Mouse (Mus musculus) lung, embryonic 16.5 days (tissue): ENCODE data around the gene 4931406P16Rik. TPM values are rescaled to one million over a fixed set of nuclear protein-coding genes. Genes with fewer than 3 reads are reported as not detected.

Source experiments
- ATAC-seq: fragments of 200-750 bp; cut with Nextera tagmentation; 2 replicates; pipeline ENCODE4 v1.8.0; 2017; ENCODE audit warnings: low read depth, mild to moderate bottlenecking, moderate library complexity
- H3K27ac ChIP-seq: fragments of 300-500 bp; sonication (generic); 2 replicates; pipeline ENCODE4 v1.5.1; 2014; ENCODE audit warnings: mild to moderate bottlenecking, control low read depth, low read length
- H3K27me3 ChIP-seq: fragments of 300-500 bp; sonication (generic); 2 replicates; pipeline ENCODE4 v1.6.1; 2014; ENCODE audit warnings: low read depth, low read length, mixed read lengths; ENCODE audit not compliant: control insufficient read depth, insufficient read depth
- H3K36me3 ChIP-seq: fragments of 300-500 bp; sonication (generic); 2 replicates; pipeline ENCODE4 v1.6.1; 2014; ENCODE audit warnings: low read length; ENCODE audit not compliant: control insufficient read depth, insufficient read depth
- H3K4me1 ChIP-seq: fragments of 300-500 bp; sonication (generic); replicated peaks from 2 replicates; pipeline ENCODE4 v1.6.1; 2014; ENCODE audit warnings: low read length, mixed read lengths; ENCODE audit not compliant: control insufficient read depth, insufficient read depth
- H3K4me2 ChIP-seq: fragments of 300-500 bp; sonication (generic); 2 replicates; pipeline ENCODE4 v1.6.1; 2014; ENCODE audit warnings: low read depth, low read length, control low read depth
- H3K4me3 ChIP-seq: fragments of 300-500 bp; sonication (generic); 2 replicates; pipeline ENCODE4 v1.5.1; 2014; ENCODE audit warnings: mild to moderate bottlenecking, low read length, control low read depth
- H3K9ac ChIP-seq: fragments of 300-500 bp; sonication (generic); 2 replicates; pipeline ENCODE4 v1.6.1; 2014; ENCODE audit warnings: low read length, control low read depth
- H3K9me3 ChIP-seq: fragments of 300-500 bp; sonication (generic); 2 replicates; pipeline ENCODE4 v1.6.1; 2016; ENCODE audit warnings: low read length; ENCODE audit not compliant: control insufficient read depth
- WGBS: fragments of 180-500 bp; shearing (Covaris S2); extraction: QIAGEN DNeasy Blood & Tissue Kit; methylation state at CpG from one replicate; pipeline ENCODE4 v1.1.7; 2014; 5-methylcytosine and 5-hydroxymethylcytosine counted together
- polyA plus RNA-seq: library from polyadenylated mRNA; unstranded; fragments of >200 nt; fragmentation: Nextera tagmentation; extraction: Ambion mirVana; gene quantifications from 2 replicates; pipeline ENCODE4 v1.2.1, GENCODE M21; 2015

4931406P16Rik gene
- polyA plus RNA-seq, 1 experiment from 2014 or later: 63.8 TPM

- no peak overlapping the region for H3K4me3 ChIP-seq
- H3K36me3 ChIP-seq: no peaks in the 10 kb centered on the region; the same call in 1 of the 2 replicates
- no peaks in the 10 kb centered on the region for H3K27me3 ChIP-seq
- WGBS: 47% methylated on average over 1 of the region's 1 CpGs
- peaks cover 14% of the 10 kb centered on the region for H3K4me1 ChIP-seq
- ATAC-seq: peak; percentile 45
- H3K9me3 ChIP-seq: no peaks in the 10 kb centered on the region
- H3K4me2 ChIP-seq: no peak overlapping the region
- peak overlapping the region; percentile 43 for H3K27ac ChIP-seq
- H3K9ac ChIP-seq: no peak overlapping the region
Observed at GRCm38 (mm10) chr7:34268463-34268862, 44.9 kb downstream of the 4931406P16Rik start.

DNA sequence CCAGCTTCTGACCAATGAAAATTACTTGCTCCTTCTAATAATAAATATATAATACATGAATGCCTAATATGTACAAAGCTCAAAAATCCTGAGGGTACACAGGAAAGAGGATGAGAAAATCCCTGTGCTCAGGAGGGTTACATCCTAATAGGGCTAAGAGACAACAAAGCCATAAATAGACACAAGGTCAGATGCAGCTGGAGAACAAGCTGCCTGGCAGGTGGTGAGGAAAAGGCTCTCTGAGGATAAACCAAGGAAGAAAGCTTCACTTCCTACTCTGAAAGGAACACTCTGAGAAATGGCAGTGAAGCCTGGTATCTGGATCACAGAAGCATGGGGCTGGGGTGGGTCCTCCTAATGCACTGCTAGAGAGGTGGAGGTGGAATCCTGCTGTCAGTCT lies 46.9 kb downstream of the 4931406P16Rik start:
- H3K4me2 ChIP-seq: no peak overlapping the region
- ATAC-seq: no peak
- H3K27me3 ChIP-seq: no peaks in the 10 kb centered on the region
- H3K9me3 ChIP-seq: no peaks in the 10 kb centered on the region
- no peak overlapping the region for H3K4me3 ChIP-seq
- peak overlapping the region; percentile 42 for H3K27ac ChIP-seq
- peaks cover 14% of the 10 kb centered on the region for H3K4me1 ChIP-seq
- H3K9ac ChIP-seq: no peak overlapping the region
- peaks cover 3% of the 10 kb centered on the region; the same call in 1 of the 2 replicates for H3K36me3 ChIP-seq

- H3K27me3 ChIP-seq: no peaks in the 10 kb centered on the region
- peak; percentile 73 for ATAC-seq
- H3K4me2 ChIP-seq: no peak overlapping the region
- no peak overlapping the region for H3K4me3 ChIP-seq
- no peaks in the 10 kb centered on the region for H3K9me3 ChIP-seq
- H3K4me1 ChIP-seq: peaks cover 14% of the 10 kb centered on the region
- 0 out of 2 replicates have a peak overlapping the region, but pooled peaks have one; percentile 32 for H3K9ac ChIP-seq
- H3K36me3 ChIP-seq: peaks cover 4% of the 10 kb centered on the region; the same call in 1 of the 2 replicates
- peak overlapping the region; percentile 42 for H3K27ac ChIP-seq
- 45% methylated on average over 5 of the region's 5 CpGs for WGBS
Observed at GRCm38 (mm10) chr7:34265876-34266346, 47.4 kb downstream of the 4931406P16Rik start.

- no peak overlapping the region for H3K4me3 ChIP-seq
- H3K36me3 ChIP-seq: peaks cover 7% of the 10 kb centered on the region; the same call in 1 of the 2 replicates
- H3K4me2 ChIP-seq: no peak overlapping the region
- no peaks in the 10 kb centered on the region for H3K9me3 ChIP-seq
- no peak overlapping the region for H3K9ac ChIP-seq
- peaks cover 9% of the 10 kb centered on the region for H3K4me1 ChIP-seq
- H3K27ac ChIP-seq: no peak overlapping the region
- 90% methylated on average over 5 of the region's 5 CpGs for WGBS
- no peak for ATAC-seq
- H3K27me3 ChIP-seq: no peaks in the 10 kb centered on the region
Observed at GRCm38 (mm10) chr7:34263437-34263836, 49.9 kb downstream of the 4931406P16Rik start.

GRCm38 (mm10) chr7:34258407-34258806 lies 54.9 kb downstream of the 4931406P16Rik start:
- WGBS: 91% methylated on average over 1 of the region's 1 CpGs
- Histone ChIP-seq H3K36me3 (peaks cover 30% of the 10 kb centered on the region), H3K4me2 (no peak overlapping the region)

DNA sequence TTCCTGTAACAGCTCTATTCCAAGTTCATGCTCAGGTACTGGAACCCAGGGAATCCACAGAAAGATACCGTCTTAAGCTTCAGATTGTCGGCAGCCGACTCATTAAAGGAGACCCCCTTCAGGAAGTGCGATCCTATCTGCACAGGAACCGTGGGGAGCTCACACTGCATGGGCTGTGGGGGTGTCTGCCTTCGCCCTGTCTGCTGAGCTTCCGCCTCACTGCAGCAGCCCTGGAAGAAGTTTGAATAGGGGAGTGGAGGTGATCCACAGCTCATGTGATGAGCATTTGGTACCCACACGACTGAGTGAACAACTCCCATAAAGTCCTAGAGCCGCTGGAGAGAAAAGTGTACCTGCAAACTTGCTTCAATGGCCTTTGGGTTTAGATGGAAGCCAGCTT lies 56.1 kb downstream of the 4931406P16Rik start:
- no peak for ATAC-seq
- H3K9me3 ChIP-seq: no peaks in the 10 kb centered on the region
- H3K27ac ChIP-seq: 0 out of 2 replicates have a peak overlapping the region, but pooled peaks have one; percentile 7
- no peak overlapping the region for H3K4me3 ChIP-seq
- H3K4me2 ChIP-seq: no peak overlapping the region
- H3K36me3 ChIP-seq: peaks cover 34% of the 10 kb centered on the region
- no peaks in the 10 kb centered on the region for H3K4me1 ChIP-seq
- H3K9ac ChIP-seq: no peak overlapping the region
- WGBS: 77% methylated on average over 9 of the region's 9 CpGs
- H3K27me3 ChIP-seq: no peaks in the 10 kb centered on the region

More at GRCm38 (mm10) chr7:34258407-34258806, 54.9 kb downstream of the 4931406P16Rik start:
- ATAC-seq: no peak
- Histone ChIP-seq H3K9ac (no peak overlapping the region), H3K9me3 (no peaks in the 10 kb centered on the region), H3K27me3 (no peaks in the 10 kb centered on the region), H3K27ac (no peak overlapping the region), H3K4me1 (no peaks in the 10 kb centered on the region), H3K4me3 (no peak overlapping the region)

GRCm38 (mm10) chr7:34255916-34256315 lies 57.4 kb downstream of the 4931406P16Rik start:
- no peak for ATAC-seq
- Histone ChIP-seq H3K9me3 (no peaks in the 10 kb centered on the region), H3K36me3 (peaks cover 31% of the 10 kb centered on the region), H3K9ac (no peak overlapping the region), H3K4me2 (no peak overlapping the region), H3K27me3 (no peaks in the 10 kb centered on the region), H3K4me1 (no peaks in the 10 kb centered on the region), H3K27ac (peak overlapping the region; percentile 62), H3K4me3 (no peak overlapping the region)
- WGBS: 77% methylated on average over 1 of the region's 1 CpGs

DNA sequence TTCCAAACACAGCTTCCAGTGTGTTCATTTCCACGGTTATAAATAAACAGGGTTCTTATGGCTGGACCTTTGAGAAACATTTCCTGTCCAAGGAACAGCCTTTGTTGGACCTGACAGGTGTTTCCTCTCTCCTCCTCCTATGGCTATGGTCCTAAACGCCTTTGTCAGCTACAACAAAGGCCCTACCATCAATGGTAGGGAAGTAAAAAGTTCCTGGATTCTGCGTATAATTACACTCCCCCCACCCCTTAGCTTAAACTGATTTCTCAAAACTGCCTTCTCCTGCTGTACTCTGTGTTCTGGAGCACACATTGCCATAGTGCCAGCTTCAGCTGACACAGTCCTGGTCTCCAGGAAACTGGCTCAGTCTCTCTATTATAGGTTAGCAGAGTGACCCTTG lies 58.2 kb downstream of the 4931406P16Rik start:
- 59% methylated on average over 3 of the region's 3 CpGs for WGBS

GRCm38 (mm10) chr7:34252030-34252429 lies 61.3 kb downstream of the 4931406P16Rik start:
- WGBS: 67% methylated on average over 2 of the region's 2 CpGs
- H3K9ac ChIP-seq: no peak overlapping the region
- no peaks in the 10 kb centered on the region for H3K4me1 ChIP-seq

More for the DNA sequence above, 58.2 kb downstream of the 4931406P16Rik start:
- peaks cover 34% of the 10 kb centered on the region for H3K36me3 ChIP-seq
- no peak overlapping the region for H3K4me3 ChIP-seq
- H3K4me2 ChIP-seq: no peak overlapping the region
- no peaks in the 10 kb centered on the region for H3K9me3 ChIP-seq
- no peak overlapping the region for H3K9ac ChIP-seq
- H3K4me1 ChIP-seq: no peaks in the 10 kb centered on the region
- H3K27me3 ChIP-seq: no peaks in the 10 kb centered on the region
- ATAC-seq: peak; percentile 86
- peak overlapping the region; percentile 59; the same call in 1 of the 2 replicates for H3K27ac ChIP-seq

More at GRCm38 (mm10) chr7:34252030-34252429, 61.3 kb downstream of the 4931406P16Rik start:
- Histone ChIP-seq H3K4me2 (no peak overlapping the region), H3K9me3 (no peaks in the 10 kb centered on the region), H3K4me3 (no peak overlapping the region), H3K36me3 (peaks cover 39% of the 10 kb centered on the region), H3K27ac (no peak overlapping the region), H3K27me3 (no peaks in the 10 kb centered on the region)
- ATAC-seq: no peak
